Mouse (Mus musculus) liver, embryonic 11.5 days (tissue): ENCODE data around the gene Ppp1r13b. TPM values are rescaled to one million over a fixed set of nuclear protein-coding genes. Genes with fewer than 3 reads are reported as not detected.

ENCODE experiments used
- ATAC-seq: fragments of 200-750 bp; cut with Nextera tagmentation; replicated peaks from 2 replicates; pipeline ENCODE4 v1.8.0; 2017; ENCODE audit warnings: moderate number of reproducible peaks, mild to moderate bottlenecking, moderate TSS enrichment, moderate library complexity; ENCODE audit not compliant: low FRiP score
- DNase-seq: peaks from one replicate; pipeline ENCODE4 v3.0.0-alpha.2; 2017; ENCODE audit warnings: low spot score
- H3K27ac ChIP-seq: fragments of 300-500 bp; sonication (generic); 2 replicates; pipeline ENCODE4 v1.5.1; 2014; ENCODE audit warnings: mild to moderate bottlenecking, low read depth, low read length, control low read depth
- H3K27me3 ChIP-seq: fragments of 300-500 bp; sonication (generic); replicated peaks from 2 replicates; pipeline ENCODE4 v1.6.1; 2014; ENCODE audit warnings: low read length, mixed read lengths; ENCODE audit not compliant: control insufficient read depth, insufficient read depth
- H3K36me3 ChIP-seq: fragments of 300-500 bp; sonication (generic); 2 replicates; pipeline ENCODE4 v1.6.1; 2014; ENCODE audit warnings: mild to moderate bottlenecking, low read length, moderate library complexity, mixed read lengths; ENCODE audit not compliant: control insufficient read depth, insufficient read depth
- H3K4me1 ChIP-seq: fragments of 300-500 bp; sonication (generic); replicated peaks from 2 replicates; pipeline ENCODE4 v1.6.1; 2014; ENCODE audit warnings: low read length, mixed read lengths; ENCODE audit not compliant: control insufficient read depth, insufficient read depth
- H3K4me2 ChIP-seq: fragments of 300-500 bp; sonication (generic); 2 replicates; pipeline ENCODE4 v1.6.1; 2014; ENCODE audit warnings: mild to moderate bottlenecking, control low read depth, moderate library complexity
- H3K4me3 ChIP-seq: fragments of 300-500 bp; sonication (generic); 2 replicates; pipeline ENCODE4 v1.5.1; 2014; ENCODE audit warnings: low read depth, low read length, control low read depth
- H3K9ac ChIP-seq: fragments of 300-500 bp; sonication (generic); 2 replicates; pipeline ENCODE4 v1.6.1; 2014; ENCODE audit warnings: low read depth, low read length, control low read depth
- H3K9me3 ChIP-seq: fragments of 300-500 bp; sonication (generic); 2 replicates; pipeline ENCODE4 v1.6.1; 2016; ENCODE audit warnings: low read length, inconsistent platforms, mixed read lengths; ENCODE audit not compliant: control insufficient read depth
- WGBS: fragments of 180-500 bp; shearing (Covaris S2); extraction: QIAGEN DNeasy Blood & Tissue Kit; methylation state at CpG from one replicate; pipeline ENCODE4 v1.1.7; 2014; 5-methylcytosine and 5-hydroxymethylcytosine counted together
- polyA plus RNA-seq: library from polyadenylated mRNA; unstranded; fragments of >200 nt; fragmentation: Nextera tagmentation; extraction: Ambion mirVana; gene quantifications from 2 replicates; pipeline ENCODE4 v1.2.1, GENCODE M21; 2014

Gene Ppp1r13b
- polyA plus RNA-seq, 1 experiment from 2014 or later, result 10.8 TPM

DNA sequence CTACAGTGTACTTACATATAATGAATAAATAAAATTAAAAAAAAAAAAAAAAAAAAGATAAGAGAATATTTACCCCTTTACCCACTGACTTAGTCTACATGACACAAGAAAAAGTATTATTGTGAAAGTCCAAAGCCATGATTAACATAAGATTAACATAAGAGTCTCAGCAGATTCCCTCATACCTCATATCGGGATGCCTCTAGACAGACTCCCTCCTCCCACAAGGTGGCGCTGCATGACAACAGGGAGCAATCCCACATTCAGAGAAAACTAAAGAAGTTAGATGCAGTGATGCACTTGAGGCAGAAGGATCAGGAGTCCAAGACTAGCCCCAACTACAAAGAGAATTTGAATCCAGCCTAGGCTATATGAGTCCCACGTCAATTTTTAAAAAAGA lies 29.7 kb downstream of the Ppp1r13b start:
- Histone ChIP-seq H3K9ac (no peak overlapping the region), H3K36me3 (no peaks in the 10 kb centered on the region), H3K4me2 (no peak overlapping the region), H3K27me3 (no peaks in the 10 kb centered on the region), H3K4me3 (no peak overlapping the region), H3K4me1 (peaks cover 13% of the 10 kb centered on the region), H3K9me3 (no peaks in the 10 kb centered on the region), H3K27ac (no peak overlapping the region)
- ATAC-seq (peak; percentile 75), DNase-seq (peak; percentile 72)
- 15% methylated on average over 3 of the region's 3 CpGs for WGBS

DNA sequence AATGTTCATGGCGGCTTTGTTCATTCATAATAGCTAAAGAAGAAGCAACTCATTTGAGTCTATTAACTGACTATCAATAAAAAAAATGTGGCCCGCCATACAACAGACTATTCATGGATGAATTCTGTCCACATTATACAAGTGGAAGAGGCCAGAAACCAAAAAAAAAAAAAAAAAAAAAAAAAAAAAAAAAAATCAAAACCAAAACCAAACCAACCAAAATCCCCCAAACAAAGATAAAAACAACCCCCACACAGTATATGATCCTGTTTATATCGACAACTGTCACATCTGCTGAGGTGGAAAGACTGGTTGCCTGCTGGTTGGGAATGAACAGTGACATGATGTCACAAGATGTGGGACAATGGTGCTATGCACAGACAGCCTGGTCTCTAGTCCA lies 32.4 kb downstream of the Ppp1r13b start:
- no peak for ATAC-seq
- Histone ChIP-seq H3K9ac (no peak overlapping the region), H3K4me3 (no peak overlapping the region), H3K27me3 (no peaks in the 10 kb centered on the region), H3K9me3 (no peaks in the 10 kb centered on the region), H3K4me2 (no peak overlapping the region), H3K4me1 (0 out of 2 replicates have a peak, but pooled peaks cover 3% of the 10 kb centered on the region), H3K36me3 (no peaks in the 10 kb centered on the region), H3K27ac (no peak overlapping the region)
- WGBS, result 87% methylated on average over 3 of the region's 3 CpGs
- no peak for DNase-seq

DNA sequence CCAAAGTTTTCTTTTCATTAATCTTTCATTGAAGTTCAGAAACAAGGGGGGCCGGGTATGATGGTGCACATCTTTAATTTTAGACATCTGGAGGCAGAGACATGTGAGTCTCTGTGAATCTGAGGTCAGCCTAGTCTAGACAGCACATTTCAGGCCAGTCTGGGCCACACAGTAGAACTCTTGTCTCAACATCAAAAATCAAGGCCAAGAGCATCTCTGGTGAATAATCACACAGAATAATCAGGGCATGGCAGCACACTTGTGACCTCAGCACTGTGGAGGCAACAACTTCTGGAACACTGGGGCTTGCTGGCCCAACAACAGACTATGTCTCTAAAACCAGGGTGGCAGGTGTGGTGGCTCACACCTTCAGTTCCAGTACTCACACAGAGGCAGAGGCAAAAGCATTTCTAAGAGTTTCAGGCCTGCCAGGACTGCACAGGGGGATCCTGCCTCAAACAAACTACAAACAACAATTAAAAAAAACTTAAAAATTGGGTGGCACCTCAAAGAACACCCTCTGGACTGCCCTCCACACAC lies 33.2 kb downstream of the Ppp1r13b start:
- ATAC-seq, result no peak
- no peak overlapping the region for H3K27ac ChIP-seq
- H3K27me3 ChIP-seq, result no peaks in the 10 kb centered on the region
- H3K9me3 ChIP-seq, result no peaks in the 10 kb centered on the region
- H3K9ac ChIP-seq, result no peak overlapping the region
- 0 out of 2 replicates have a peak, but pooled peaks cover 3% of the 10 kb centered on the region for H3K4me1 ChIP-seq
- H3K4me2 ChIP-seq, result no peak overlapping the region
- DNase-seq, result no peak
- no peaks in the 10 kb centered on the region for H3K36me3 ChIP-seq
- no peak overlapping the region for H3K4me3 ChIP-seq
- WGBS, result 77% methylated on average over 1 of the region's 1 CpGs

DNA sequence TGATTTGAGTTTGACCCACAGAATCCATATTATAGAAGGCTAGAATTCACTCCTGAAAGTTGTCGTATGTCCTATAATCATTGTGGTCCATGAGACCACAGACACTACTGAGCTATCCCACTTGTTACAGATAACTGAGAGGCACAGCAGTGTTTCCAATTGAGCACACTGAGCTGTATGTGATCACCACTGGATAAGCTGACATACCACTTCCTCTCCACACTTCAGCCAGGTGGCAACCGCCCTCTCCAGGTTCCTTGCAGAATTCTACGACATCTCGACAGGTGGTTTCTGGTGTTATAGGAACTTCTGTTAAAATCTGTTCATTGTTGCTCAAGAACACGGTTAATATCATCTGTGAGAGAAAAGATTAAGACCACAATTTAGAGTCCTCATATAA lies 35.8 kb downstream of the Ppp1r13b start:
- Histone ChIP-seq H3K4me3 (no peak overlapping the region), H3K9ac (no peak overlapping the region)

DNA sequence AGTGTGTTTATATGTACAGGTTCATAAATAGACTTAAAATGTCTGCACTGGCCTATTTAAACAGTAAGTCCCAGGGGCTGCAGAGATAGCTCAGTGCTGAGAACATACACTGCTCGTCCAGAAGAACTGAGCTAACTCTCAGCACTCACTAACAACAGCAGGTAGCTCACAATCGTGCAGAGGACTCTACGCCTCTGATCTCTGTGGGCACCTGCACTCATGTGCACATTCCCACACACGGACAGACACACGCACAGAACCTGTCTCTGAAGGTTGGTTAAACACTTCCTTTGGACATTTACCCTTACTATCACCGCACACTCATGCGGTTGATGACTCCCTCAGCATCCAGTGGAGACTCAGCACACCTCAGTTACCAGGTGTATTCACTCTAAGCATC lies 37.1 kb downstream of the Ppp1r13b start:
- 92% methylated on average over 7 of the region's 7 CpGs for WGBS

More for the DNA sequence above, 35.8 kb downstream of the Ppp1r13b start:
- 0 out of 2 replicates have a peak, but pooled peaks cover 3% of the 10 kb centered on the region for H3K4me1 ChIP-seq
- H3K36me3 ChIP-seq, result no peaks in the 10 kb centered on the region; the same call in 1 of the 2 replicates
- H3K27me3 ChIP-seq, result no peaks in the 10 kb centered on the region
- no peaks in the 10 kb centered on the region for H3K9me3 ChIP-seq
- ATAC-seq, result no peak
- no peak overlapping the region for H3K27ac ChIP-seq
- no peak overlapping the region for H3K4me2 ChIP-seq
- WGBS, result 63% methylated on average over 5 of the region's 5 CpGs
- DNase-seq, result no peak

DNA sequence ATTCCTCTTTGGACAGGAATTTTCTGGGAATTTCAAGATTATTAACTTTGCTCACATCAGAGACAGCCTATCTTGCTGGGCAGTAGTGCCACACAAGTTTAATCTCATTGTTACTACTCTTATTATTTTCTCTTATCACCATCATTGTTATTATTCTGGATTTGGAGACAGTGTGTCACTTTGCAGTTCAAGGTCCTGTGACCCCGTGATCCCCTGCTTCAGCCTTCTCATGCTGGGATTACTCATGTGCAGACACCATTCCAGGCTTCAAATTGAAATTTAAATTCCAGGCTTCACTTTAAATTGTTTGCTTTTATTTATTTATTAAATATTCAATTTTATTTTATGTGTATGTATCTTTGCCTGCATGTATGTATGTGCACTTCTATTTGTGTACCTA lies 38.1 kb downstream of the Ppp1r13b start:
- H3K27ac ChIP-seq, result no peak overlapping the region
- ATAC-seq (no peak), DNase-seq (no peak)
- H3K4me2 ChIP-seq, result no peak overlapping the region
- H3K27me3 ChIP-seq, result no peaks in the 10 kb centered on the region
- H3K36me3 ChIP-seq, result no peaks in the 10 kb centered on the region; the same call in 1 of the 2 replicates
- no peaks in the 10 kb centered on the region for H3K9me3 ChIP-seq
- no peak overlapping the region for H3K4me3 ChIP-seq
- WGBS, result 85% methylated on average over 1 of the region's 1 CpGs
- no peaks in the 10 kb centered on the region for H3K4me1 ChIP-seq
- H3K9ac ChIP-seq, result no peak overlapping the region

More for the DNA sequence above, 37.1 kb downstream of the Ppp1r13b start:
- no peaks in the 10 kb centered on the region for H3K27me3 ChIP-seq
- H3K36me3 ChIP-seq, result no peaks in the 10 kb centered on the region; the same call in 1 of the 2 replicates
- H3K4me1 ChIP-seq, result 0 out of 2 replicates have a peak, but pooled peaks cover 2% of the 10 kb centered on the region
- no peak overlapping the region for H3K4me2 ChIP-seq
- DNase-seq (no peak), ATAC-seq (no peak)
- H3K9ac ChIP-seq, result no peak overlapping the region
- no peaks in the 10 kb centered on the region for H3K9me3 ChIP-seq
- no peak overlapping the region for H3K4me3 ChIP-seq
- H3K27ac ChIP-seq, result no peak overlapping the region

DNA sequence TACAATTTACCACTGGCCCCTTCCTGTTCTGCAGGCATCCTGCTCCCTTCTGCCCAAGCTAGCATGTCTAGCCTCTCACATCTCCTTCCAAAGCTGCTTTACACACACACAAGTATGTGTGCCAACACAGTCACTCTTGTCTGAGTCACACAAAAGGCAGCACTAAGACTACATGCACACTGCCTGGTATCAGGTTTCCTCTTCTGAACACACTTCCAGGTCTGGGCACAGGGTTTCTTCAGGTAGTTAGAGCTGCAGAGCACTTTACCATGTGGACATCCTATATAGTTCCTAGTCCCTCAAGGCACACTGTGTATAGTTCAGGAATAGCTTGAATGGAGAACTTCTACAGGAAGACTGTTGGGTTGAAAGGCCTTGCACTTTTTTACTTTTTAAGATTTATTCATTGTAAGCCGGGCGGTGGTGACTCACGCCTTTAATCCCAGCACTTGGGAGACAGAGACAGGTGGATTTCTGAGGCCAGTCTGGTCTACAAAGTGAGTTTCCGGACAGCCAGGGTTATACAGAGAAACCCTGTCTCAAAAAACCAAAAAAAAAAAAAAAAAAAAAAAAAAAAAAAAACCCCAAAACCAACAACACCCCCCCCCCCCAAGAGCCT lies 43.6 kb downstream of the Ppp1r13b start:
- peaks cover 2% of the 10 kb centered on the region; the same call in 1 of the 2 replicates for H3K36me3 ChIP-seq
- no peak overlapping the region for H3K27ac ChIP-seq
- no peaks in the 10 kb centered on the region for H3K9me3 ChIP-seq
- no peak overlapping the region for H3K9ac ChIP-seq
- ATAC-seq (no peak), DNase-seq (no peak)
- no peak overlapping the region for H3K4me2 ChIP-seq
- WGBS, result 86% methylated on average over 4 of the region's 4 CpGs
- H3K4me1 ChIP-seq, result no peaks in the 10 kb centered on the region
- H3K4me3 ChIP-seq, result no peak overlapping the region
- H3K27me3 ChIP-seq, result no peaks in the 10 kb centered on the region

DNA sequence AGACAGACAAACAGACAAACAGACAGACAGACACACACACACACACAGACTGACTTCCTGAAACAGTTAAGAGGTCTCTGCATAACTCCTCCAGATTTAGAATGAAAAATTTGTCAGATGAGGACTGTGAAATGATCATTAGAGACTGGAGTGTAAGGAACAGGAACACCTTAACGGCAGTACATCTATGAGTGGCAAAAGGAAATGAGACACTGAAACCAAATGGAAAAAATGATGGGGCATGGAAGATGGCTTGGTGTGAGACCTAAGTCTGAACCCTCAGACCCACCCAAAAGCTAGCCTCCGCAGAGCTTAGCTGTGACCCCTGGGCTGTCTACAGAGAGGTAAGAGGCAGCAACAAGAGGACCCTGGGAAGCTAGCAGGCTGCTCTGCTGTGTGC lies 52.5 kb downstream of the Ppp1r13b start:
- DNase-seq (no peak), ATAC-seq (no peak)
- H3K27me3 ChIP-seq, result no peaks in the 10 kb centered on the region
- no peak overlapping the region for H3K9ac ChIP-seq
- H3K4me1 ChIP-seq, result no peaks in the 10 kb centered on the region
- no peaks in the 10 kb centered on the region for H3K36me3 ChIP-seq
- WGBS, result 93% methylated on average over 2 of the region's 2 CpGs
- H3K4me2 ChIP-seq, result no peak overlapping the region
- H3K27ac ChIP-seq, result no peak overlapping the region
- H3K9me3 ChIP-seq, result no peaks in the 10 kb centered on the region
- H3K4me3 ChIP-seq, result no peak overlapping the region

DNA sequence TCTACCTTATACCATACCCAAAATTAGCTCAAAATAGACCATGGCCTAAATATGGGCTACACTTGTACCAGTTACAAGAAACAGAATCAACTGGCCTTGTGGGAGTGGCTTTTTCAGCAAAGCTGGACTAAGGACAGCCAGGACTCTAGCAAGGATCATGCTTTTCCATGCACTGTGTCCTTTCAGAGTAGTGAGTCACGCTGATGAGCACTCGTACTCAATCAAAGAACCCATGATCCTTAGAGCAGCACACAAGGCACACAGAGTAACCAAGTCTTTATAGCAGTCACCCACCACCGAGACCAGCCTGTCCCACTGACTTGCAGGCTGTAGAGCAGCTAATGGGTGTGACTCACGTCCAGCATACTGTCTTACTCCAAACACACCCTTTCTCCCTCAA lies 54.4 kb downstream of the Ppp1r13b start:
- Histone ChIP-seq H3K9me3 (no peaks in the 10 kb centered on the region), H3K27me3 (no peaks in the 10 kb centered on the region), H3K27ac (no peak overlapping the region), H3K4me2 (no peak overlapping the region), H3K4me1 (no peaks in the 10 kb centered on the region), H3K4me3 (no peak overlapping the region), H3K9ac (no peak overlapping the region), H3K36me3 (no peaks in the 10 kb centered on the region)
- 75% methylated on average over 4 of the region's 4 CpGs for WGBS
- ATAC-seq, result no peak
- no peak for DNase-seq
